Mouse (Mus musculus) spleen, postnatal 36 days (tissue): Measurements from ENCODE around the gene Ugt2b5.
"Not testable (repeated sequence)": the region's sequence is repeated elsewhere in the genome, so short reads cannot be mapped to it uniquely, and the experiment has no call there.

ENCODE experiments used
- DNase-seq, 2 experiments: peaks; one replicate each; pipeline ENCODE4 v3.0.0; 2022; ENCODE audit warnings: low spot score in 2 of 2, mixed read lengths in 1 of 2

The Ugt2b5 gene

DNA sequence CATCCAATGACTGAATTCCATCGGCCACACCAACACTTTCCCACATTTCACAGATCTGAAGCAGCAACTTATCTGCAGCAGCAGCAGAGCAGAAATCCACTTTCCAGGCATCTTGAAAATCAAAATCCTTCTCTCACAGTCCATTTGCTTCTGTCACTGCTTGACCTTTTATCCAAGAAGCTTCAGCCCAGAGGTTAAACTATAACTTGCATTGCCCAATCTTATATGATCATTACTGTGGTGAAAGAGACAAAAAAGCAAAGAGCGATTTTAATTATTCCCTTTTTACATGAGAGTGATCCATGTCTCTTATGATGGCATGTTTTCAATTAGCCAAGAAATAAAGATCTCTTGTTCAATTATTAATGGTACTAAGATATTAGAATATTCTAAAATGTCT, at the start of gene Ugt2b5:
Ugt2b5 (minus strand) TSS at position 123 of the 400 bp plus-strand sequence.
- not testable (repeated sequence) for DNase-seq

DNA sequence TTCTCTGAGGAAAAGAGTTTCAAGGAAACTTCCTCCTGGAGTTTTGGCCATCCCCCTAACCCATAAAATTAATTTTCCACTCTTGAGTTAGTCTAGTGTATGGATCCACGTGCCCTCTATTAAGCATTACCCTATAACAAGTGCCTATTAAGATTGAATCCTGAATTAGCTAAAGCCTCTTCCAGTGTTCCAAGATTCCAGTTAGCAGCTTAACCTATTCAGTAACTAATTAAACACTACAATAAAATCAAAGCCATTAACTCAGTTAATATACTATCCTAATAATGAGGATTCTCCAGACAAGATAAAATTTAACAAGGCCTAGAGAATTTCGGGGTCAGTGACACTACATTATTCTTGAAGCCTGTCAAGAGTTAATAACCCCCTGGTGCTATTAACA, 35.7 kb upstream of the Ugt2b5 start:
- not testable (repeated sequence) for DNase-seq

DNA sequence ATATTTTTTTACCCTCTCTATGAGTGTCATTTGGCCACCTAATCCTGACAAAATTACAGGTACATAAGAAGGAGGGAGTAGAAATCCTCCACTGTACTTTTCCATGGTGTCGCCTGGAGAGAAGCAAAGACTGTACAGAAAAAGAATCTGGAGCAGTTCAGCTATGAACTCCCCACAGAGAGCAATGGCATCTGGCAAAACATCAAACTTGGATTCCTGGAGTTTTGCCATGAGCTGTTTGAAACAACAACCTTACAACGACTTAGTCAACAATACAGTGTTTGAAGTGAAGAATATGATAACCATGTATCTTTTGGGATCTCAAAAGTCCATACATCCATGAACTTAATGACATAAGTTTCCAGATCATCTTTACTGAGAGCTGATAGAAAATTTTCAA, 34.6 kb upstream of the Ugt2b5 start:
- no peak for DNase-seq

DNA sequence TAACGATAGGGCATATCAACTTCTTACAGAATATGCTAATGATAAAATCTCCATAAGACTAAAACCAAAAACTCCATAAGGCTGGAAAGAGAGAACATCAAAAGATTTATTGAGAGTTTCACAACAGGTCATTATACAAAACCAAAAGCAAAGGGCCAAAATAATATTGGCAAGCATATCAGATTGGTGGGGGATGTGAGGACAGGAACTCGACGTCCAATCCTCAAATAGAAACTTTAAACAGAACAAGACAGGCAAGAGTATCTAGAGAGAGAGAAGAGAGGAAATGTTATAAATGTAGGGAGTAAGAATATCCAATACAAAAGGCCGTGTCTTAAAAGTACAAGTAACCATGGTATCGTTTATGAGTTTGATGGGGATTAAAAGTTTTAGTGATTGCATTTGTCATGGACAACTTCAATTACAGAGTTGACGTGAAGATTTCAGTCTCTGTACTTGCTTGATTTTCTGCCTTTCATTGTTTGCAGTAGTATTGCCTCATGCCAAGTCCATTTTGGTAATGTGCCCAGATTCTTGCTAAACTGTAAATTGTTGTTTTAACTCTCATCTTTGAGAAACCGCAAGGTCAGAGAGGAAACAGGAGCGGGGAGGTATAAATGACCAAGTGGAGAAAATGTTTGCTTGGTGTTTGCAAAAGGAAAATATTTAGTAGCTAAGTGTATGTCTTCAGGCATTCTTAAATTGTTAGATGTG, 7.8 kb upstream of the Ugt2b5 start:
- DNase-seq: no peak

DNA sequence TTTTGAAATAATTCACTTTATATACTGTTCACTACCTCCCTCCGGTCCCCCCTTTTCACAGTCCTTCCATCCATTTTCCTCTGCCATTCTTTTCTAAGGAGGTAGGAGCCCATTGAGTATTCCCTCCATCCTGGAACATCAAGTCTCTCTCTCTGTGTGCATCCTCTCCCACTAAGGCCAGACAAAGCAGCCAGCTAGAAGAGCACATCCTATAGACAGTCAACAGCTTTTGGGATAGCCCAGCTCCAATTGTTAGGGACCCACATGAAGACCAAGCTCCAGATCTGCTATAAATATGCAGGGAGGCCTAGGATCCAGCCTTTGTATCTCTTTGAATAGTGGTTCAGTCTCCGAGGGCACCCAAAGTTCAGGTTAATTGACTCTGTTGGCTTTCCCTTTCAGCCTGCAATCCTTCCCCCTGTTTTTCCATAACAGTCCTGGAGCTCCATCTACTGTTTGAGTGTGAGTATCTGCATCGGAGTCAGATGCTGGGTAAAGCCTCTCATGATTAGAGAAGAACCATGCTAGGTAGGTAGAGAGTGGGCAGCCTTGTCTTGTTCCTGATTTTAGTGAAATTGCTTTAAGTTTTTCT, 2.8 kb upstream of the Ugt2b5 start:
- no peak for DNase-seq

DNA sequence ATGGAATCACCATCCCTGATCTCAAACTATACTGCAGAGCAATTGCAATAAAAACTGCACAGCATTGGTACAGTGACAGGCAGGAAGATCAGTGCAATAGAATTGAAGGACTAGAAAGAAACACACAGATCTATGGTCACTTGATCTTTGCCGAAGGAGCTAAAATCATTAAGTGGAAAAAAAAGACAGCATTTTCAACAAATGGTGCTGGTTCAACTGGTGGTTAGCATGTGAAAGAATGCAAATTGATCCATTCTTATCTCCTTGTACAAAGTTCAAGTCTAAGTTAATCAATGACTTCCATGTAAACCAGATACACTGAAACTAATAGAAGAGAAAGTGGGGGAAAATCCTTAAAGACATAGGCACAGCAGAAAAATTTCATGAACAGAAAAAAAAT, 36.4 kb downstream of the Ugt2b5 start:
- DNase-seq: not testable (repeated sequence)

DNA sequence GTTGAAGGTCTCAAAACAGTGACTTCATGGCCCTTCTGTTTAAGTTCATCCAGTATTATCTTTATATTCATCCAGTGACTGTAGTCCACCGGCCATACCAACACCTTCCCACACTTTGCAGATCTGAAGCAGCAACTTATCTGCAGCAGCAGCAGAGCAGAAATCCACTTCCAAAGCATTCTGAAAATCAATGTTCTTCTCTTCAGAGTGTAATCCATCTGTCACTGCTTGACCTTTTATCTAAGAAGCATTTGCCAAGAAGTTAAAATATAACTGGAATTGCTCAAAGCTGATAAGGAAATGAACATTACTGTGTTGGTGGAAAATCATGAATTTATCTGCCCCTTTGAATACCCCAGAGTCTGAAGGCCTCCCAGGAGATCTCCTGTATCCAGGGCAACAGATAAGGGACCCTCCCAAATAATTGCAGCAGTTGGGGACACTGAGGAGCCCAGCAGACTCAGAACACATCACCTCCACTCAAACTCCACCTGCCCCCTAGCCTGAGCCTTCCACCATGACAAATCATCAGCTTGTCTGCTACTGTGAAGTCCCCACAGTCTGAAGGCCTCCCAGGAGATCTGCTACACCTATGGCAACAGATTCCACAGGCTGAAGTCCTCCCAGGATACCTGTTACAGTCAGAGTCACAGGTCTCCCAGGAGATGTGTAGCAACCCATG, 47.6 kb downstream of the Ugt2b5 start, which contains the start of gene Ugt2b36:
Ugt2b36 (minus strand) TSS at position 210 of the 682 bp plus-strand sequence.
- no peak for DNase-seq

DNA sequence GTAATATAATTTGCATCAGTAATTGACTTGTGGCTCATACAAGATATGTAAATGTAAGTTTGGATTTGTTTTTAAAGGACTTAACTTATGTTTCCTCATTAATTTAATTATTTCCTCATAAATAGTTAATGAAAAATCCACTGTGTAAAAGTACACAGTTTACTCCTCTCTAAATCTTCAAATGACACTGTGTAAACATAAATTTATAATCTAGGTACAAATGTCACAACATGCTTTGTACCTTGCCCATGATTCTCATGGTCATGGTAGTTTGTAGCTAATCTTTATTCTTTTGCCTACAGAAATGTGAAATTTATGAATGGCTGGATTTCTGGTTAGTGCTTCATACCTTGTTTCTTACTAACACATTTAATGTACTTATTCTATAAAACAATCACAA, 49.0 kb downstream of the Ugt2b5 start:
- DNase-seq: no peak

DNA sequence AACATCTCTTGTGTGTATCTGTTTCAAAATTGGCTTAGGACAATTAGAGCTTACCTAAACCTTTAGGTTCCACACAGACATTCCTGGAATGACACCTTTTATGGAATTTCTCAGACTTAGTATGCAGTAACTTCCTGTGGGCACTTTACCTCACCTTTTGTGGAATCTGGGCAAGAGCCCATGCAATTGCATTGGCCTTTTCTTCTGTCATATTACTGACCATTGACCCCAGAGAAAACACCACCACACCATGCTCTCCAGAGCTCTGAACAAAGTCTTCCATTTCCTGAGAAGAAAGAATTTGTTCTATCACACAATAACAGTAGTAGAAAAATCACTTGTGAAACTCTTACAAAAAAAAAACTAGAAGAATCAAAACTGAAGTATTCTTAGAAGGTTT, 50.9 kb downstream of the Ugt2b5 start:
- no peak for DNase-seq

DNA sequence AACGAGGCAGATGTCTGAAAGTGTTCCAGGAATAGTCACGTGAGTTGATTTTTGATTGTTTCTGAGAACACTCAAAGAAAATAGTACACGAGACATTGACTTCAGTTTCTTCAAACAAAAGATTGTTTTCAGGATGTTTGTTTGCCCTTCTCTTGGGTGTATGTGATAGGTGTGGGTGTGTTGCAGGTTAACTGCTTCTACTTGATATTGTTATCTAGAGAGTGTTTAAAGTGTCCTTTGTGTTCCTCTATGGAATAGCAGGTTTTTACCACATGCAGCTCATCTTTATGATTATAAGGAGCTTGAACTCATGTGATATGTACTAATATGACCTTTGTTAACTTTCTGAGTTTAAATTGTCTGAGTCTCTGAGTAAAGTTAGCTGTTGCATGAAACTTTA, 53.8 kb downstream of the Ugt2b5 start:
- DNase-seq: no peak
